Mouse (Mus musculus): ENCODE data around the gene Rora. TPM values are rescaled to one million over a fixed set of nuclear protein-coding genes. Genes with fewer than 3 reads are reported as not detected.

Rora gene
- polyA plus RNA-seq, 1 experiment from 2014 or later: 2.7 TPM

GRCm38 (mm10) chr9:68988162-68988911, 334.8 kb downstream of the Rora start:
- H3K4me1 ChIP-seq (replicated peaks): no peaks in the 10 kb centered on the region
- no peaks in the 10 kb centered on the region for H3K27me3 ChIP-seq
- no peak overlapping the region for H3K4me3 ChIP-seq (replicated peaks)
- no peaks in the 10 kb centered on the region for H3K36me3 ChIP-seq
- DNase-seq: no peak
- no peak overlapping the region for H3K27ac ChIP-seq
- WGBS (ENCODE audit: insufficient replicate concordance): 62% methylated on average over 13 of the region's 13 CpGs
- no peak for ATAC-seq (ENCODE audit: low read depth)
- no peaks in the 10 kb centered on the region for H3K9me3 ChIP-seq (replicated peaks)
- H3K9ac ChIP-seq: no peak overlapping the region
- no peak overlapping the region for H3K4me2 ChIP-seq

- no peak overlapping the region for H3K4me2 ChIP-seq
Observed at GRCm38 (mm10) chr9:68989885-68990449, 336.4 kb downstream of the Rora start.

GRCm38 (mm10) chr9:68993881-68994280, 340.3 kb downstream of the Rora start:
- Histone ChIP-seq H3K27me3 (no peaks in the 10 kb centered on the region), H3K4me1 (replicated peaks) (no peaks in the 10 kb centered on the region), H3K9me3 (replicated peaks) (peaks cover 7% of the 10 kb centered on the region; the same call in 1 of the 2 replicates), H3K4me3 (replicated peaks) (no peak overlapping the region), H3K9ac (no peak overlapping the region), H3K36me3 (no peaks in the 10 kb centered on the region), H3K4me2 (no peak overlapping the region), H3K27ac (no peak overlapping the region)
- ATAC-seq (ENCODE audit: low read depth): no peak
- WGBS (ENCODE audit: insufficient replicate concordance): 50% methylated on average over 2 of the region's 2 CpGs
- no peak for DNase-seq

More at GRCm38 (mm10) chr9:68989885-68990449, 336.4 kb downstream of the Rora start:
- Histone ChIP-seq H3K9me3 (replicated peaks) (no peaks in the 10 kb centered on the region), H3K27ac (no peak overlapping the region), H3K36me3 (no peaks in the 10 kb centered on the region), H3K9ac (no peak overlapping the region), H3K27me3 (no peaks in the 10 kb centered on the region), H3K4me3 (replicated peaks) (no peak overlapping the region), H3K4me1 (replicated peaks) (no peaks in the 10 kb centered on the region)
- DNase-seq (no peak), ATAC-seq (ENCODE audit: low read depth) (no peak)
- 59% methylated on average over 7 of the region's 7 CpGs for WGBS (ENCODE audit: insufficient replicate concordance)

- DNase-seq (no peak), ATAC-seq (ENCODE audit: low read depth) (no peak)
- H3K9ac ChIP-seq: no peak overlapping the region
- H3K36me3 ChIP-seq: no peaks in the 10 kb centered on the region
- peaks cover 7% of the 10 kb centered on the region; the same call in 1 of the 2 replicates for H3K9me3 ChIP-seq (replicated peaks)
- H3K27ac ChIP-seq: no peak overlapping the region
- H3K4me2 ChIP-seq: no peak overlapping the region
- no peaks in the 10 kb centered on the region for H3K4me1 ChIP-seq (replicated peaks)
- no peaks in the 10 kb centered on the region for H3K27me3 ChIP-seq
- 78% methylated on average over 9 of the region's 9 CpGs for WGBS (ENCODE audit: insufficient replicate concordance)
- H3K4me3 ChIP-seq (replicated peaks): no peak overlapping the region
Observed at GRCm38 (mm10) chr9:68998961-68999360, 345.4 kb downstream of the Rora start.

GRCm38 (mm10) chr9:69004514-69004913, 350.9 kb downstream of the Rora start:
- H3K4me3 ChIP-seq (replicated peaks): no peak overlapping the region
- no peak overlapping the region for H3K27ac ChIP-seq
- H3K27me3 ChIP-seq: no peaks in the 10 kb centered on the region
- no peak for DNase-seq
- WGBS (ENCODE audit: insufficient replicate concordance): 61% methylated on average over 9 of the region's 9 CpGs
- no peak for ATAC-seq (ENCODE audit: low read depth)
- no peak overlapping the region for H3K9ac ChIP-seq
- H3K9me3 ChIP-seq (replicated peaks): no peaks in the 10 kb centered on the region
- no peak overlapping the region for H3K4me2 ChIP-seq
- no peaks in the 10 kb centered on the region for H3K36me3 ChIP-seq
- H3K4me1 ChIP-seq (replicated peaks): no peaks in the 10 kb centered on the region

GRCm38 (mm10) chr9:69006666-69007065, 353.1 kb downstream of the Rora start:
- WGBS (ENCODE audit: insufficient replicate concordance): 49% methylated on average over 3 of the region's 3 CpGs

GRCm38 (mm10) chr9:69008706-69009105, 355.1 kb downstream of the Rora start:
- Histone ChIP-seq H3K27ac (no peak overlapping the region), H3K9me3 (replicated peaks) (no peaks in the 10 kb centered on the region), H3K36me3 (no peaks in the 10 kb centered on the region), H3K4me1 (replicated peaks) (no peaks in the 10 kb centered on the region), H3K4me2 (no peak overlapping the region), H3K9ac (no peak overlapping the region), H3K4me3 (replicated peaks) (no peak overlapping the region), H3K27me3 (no peaks in the 10 kb centered on the region)
- WGBS (ENCODE audit: insufficient replicate concordance): 58% methylated on average over 2 of the region's 2 CpGs
- DNase-seq (no peak), ATAC-seq (ENCODE audit: low read depth) (no peak)

More at GRCm38 (mm10) chr9:69006666-69007065, 353.1 kb downstream of the Rora start:
- no peaks in the 10 kb centered on the region for H3K9me3 ChIP-seq (replicated peaks)
- H3K27ac ChIP-seq: no peak overlapping the region
- H3K4me2 ChIP-seq: no peak overlapping the region
- no peaks in the 10 kb centered on the region for H3K36me3 ChIP-seq
- DNase-seq (no peak), ATAC-seq (ENCODE audit: low read depth) (no peak)
- no peak overlapping the region for H3K4me3 ChIP-seq (replicated peaks)
- H3K4me1 ChIP-seq (replicated peaks): no peaks in the 10 kb centered on the region
- no peaks in the 10 kb centered on the region for H3K27me3 ChIP-seq
- H3K9ac ChIP-seq: no peak overlapping the region

- Histone ChIP-seq H3K4me1 (replicated peaks) (no peaks in the 10 kb centered on the region), H3K4me3 (replicated peaks) (no peak overlapping the region), H3K27me3 (no peaks in the 10 kb centered on the region), H3K27ac (no peak overlapping the region), H3K9me3 (replicated peaks) (no peaks in the 10 kb centered on the region), H3K36me3 (no peaks in the 10 kb centered on the region), H3K4me2 (no peak overlapping the region), H3K9ac (no peak overlapping the region)
- no peak for DNase-seq
- ATAC-seq (ENCODE audit: low read depth): no peak
- WGBS (ENCODE audit: insufficient replicate concordance): 66% methylated on average over 5 of the region's 5 CpGs
Observed at GRCm38 (mm10) chr9:69010886-69011285, 357.3 kb downstream of the Rora start.

GRCm38 (mm10) chr9:69013186-69013715, 359.7 kb downstream of the Rora start:
- no peaks in the 10 kb centered on the region for H3K27me3 ChIP-seq

GRCm38 (mm10) chr9:69014203-69014602, 360.6 kb downstream of the Rora start:
- no peak for ATAC-seq (ENCODE audit: low read depth)

More at GRCm38 (mm10) chr9:69013186-69013715, 359.7 kb downstream of the Rora start:
- Histone ChIP-seq H3K4me3 (replicated peaks) (no peak overlapping the region), H3K4me1 (replicated peaks) (no peaks in the 10 kb centered on the region), H3K36me3 (no peaks in the 10 kb centered on the region), H3K27ac (no peak overlapping the region), H3K4me2 (no peak overlapping the region), H3K9me3 (replicated peaks) (no peaks in the 10 kb centered on the region), H3K9ac (no peak overlapping the region)
- 69% methylated on average over 7 of the region's 7 CpGs for WGBS (ENCODE audit: insufficient replicate concordance)
- no peak for ATAC-seq (ENCODE audit: low read depth)
- DNase-seq: no peak

GRCm38 (mm10) chr9:69020381-69020780, 366.8 kb downstream of the Rora start:
- no peak overlapping the region for H3K9ac ChIP-seq
- no peak for DNase-seq
- 55% methylated on average over 4 of the region's 4 CpGs for WGBS (ENCODE audit: insufficient replicate concordance)
- H3K4me3 ChIP-seq (replicated peaks): no peak overlapping the region
- no peak overlapping the region for H3K27ac ChIP-seq
- H3K4me2 ChIP-seq: no peak overlapping the region
- H3K27me3 ChIP-seq: no peaks in the 10 kb centered on the region
- H3K4me1 ChIP-seq (replicated peaks): no peaks in the 10 kb centered on the region
- H3K36me3 ChIP-seq: no peaks in the 10 kb centered on the region
- no peaks in the 10 kb centered on the region for H3K9me3 ChIP-seq (replicated peaks)
- ATAC-seq (ENCODE audit: low read depth): no peak

More at GRCm38 (mm10) chr9:69014203-69014602, 360.6 kb downstream of the Rora start:
- Histone ChIP-seq H3K4me3 (replicated peaks) (no peak overlapping the region), H3K4me2 (no peak overlapping the region), H3K9me3 (replicated peaks) (no peaks in the 10 kb centered on the region), H3K9ac (no peak overlapping the region), H3K36me3 (no peaks in the 10 kb centered on the region), H3K4me1 (replicated peaks) (no peaks in the 10 kb centered on the region), H3K27ac (no peak overlapping the region), H3K27me3 (no peaks in the 10 kb centered on the region)
- DNase-seq: no peak
- 72% methylated on average over 2 of the region's 2 CpGs for WGBS (ENCODE audit: insufficient replicate concordance)

All from liver, embryonic 13.5 days (tissue).